Mouse (Mus musculus) stomach, embryonic 15.5 days (tissue): ENCODE data around the gene Cpped1. TPM values are rescaled to one million over a fixed set of nuclear protein-coding genes. Genes with fewer than 3 reads are reported as not detected.

ENCODE experiments used
- ATAC-seq: fragments of 200-750 bp; cut with Nextera tagmentation; 2 replicates; pipeline ENCODE4 v1.8.0; 2017; ENCODE audit warnings: low read depth, moderate number of reproducible peaks, moderate TSS enrichment; ENCODE audit not compliant: insufficient read depth, low FRiP score
- H3K27ac ChIP-seq: fragments of 300-500 bp; sonication (generic); 2 replicates; pipeline ENCODE4 v1.5.1; 2015; ENCODE audit warnings: mild to moderate bottlenecking, inconsistent platforms
- H3K27me3 ChIP-seq: fragments of 300-500 bp; sonication (generic); replicated peaks from 2 replicates; pipeline ENCODE4 v1.6.1; 2015; ENCODE audit warnings: inconsistent platforms
- H3K36me3 ChIP-seq: fragments of 300-500 bp; sonication (generic); 2 replicates; pipeline ENCODE4 v1.6.1; 2015; ENCODE audit warnings: inconsistent platforms
- H3K4me1 ChIP-seq: fragments of 300-500 bp; sonication (generic); 2 replicates; pipeline ENCODE4 v1.6.1; 2015; ENCODE audit warnings: inconsistent platforms
- H3K4me2 ChIP-seq: fragments of 300-500 bp; sonication (generic); 2 replicates; pipeline ENCODE4 v1.6.1; 2015; ENCODE audit warnings: mild to moderate bottlenecking, inconsistent platforms
- H3K4me3 ChIP-seq: fragments of 300-500 bp; sonication (generic); replicated peaks from 2 replicates; pipeline ENCODE4 v1.5.1; 2015; ENCODE audit warnings: inconsistent platforms
- H3K9ac ChIP-seq: fragments of 300-500 bp; sonication (generic); 2 replicates; pipeline ENCODE4 v1.6.1; 2015; ENCODE audit warnings: inconsistent platforms
- H3K9me3 ChIP-seq: fragments of 300-500 bp; sonication (generic); 2 replicates; pipeline ENCODE4 v1.6.1; 2016; ENCODE audit warnings: inconsistent platforms
- WGBS: fragments of 180-500 bp; shearing (Covaris S2); methylation state at CpG from one replicate; pipeline ENCODE4 v1.1.7; 2015; 5-methylcytosine and 5-hydroxymethylcytosine counted together
- polyA plus RNA-seq: library from polyadenylated mRNA; unstranded; fragments of >200 nt; fragmentation: Nextera tagmentation; extraction: Ambion mirVana; gene quantifications from 2 replicates; pipeline ENCODE4 v1.2.1, GENCODE M21; 2015

The Cpped1 gene
- polyA plus RNA-seq, 1 experiment from 2014 or later, result 20.8 TPM

GRCm38 (mm10) chr16:11790476-11790875 lies 118.8 kb downstream of the Cpped1 start:
- H3K9ac ChIP-seq, result no peak overlapping the region
- 92% methylated on average over 3 of the region's 3 CpGs for WGBS
- H3K27ac ChIP-seq, result no peak overlapping the region
- H3K4me3 ChIP-seq, result no peak overlapping the region
- H3K36me3 ChIP-seq, result no peaks in the 10 kb centered on the region
- no peaks in the 10 kb centered on the region for H3K4me1 ChIP-seq
- H3K9me3 ChIP-seq, result no peaks in the 10 kb centered on the region
- H3K27me3 ChIP-seq, result no peaks in the 10 kb centered on the region
- ATAC-seq, result no peak
- no peak overlapping the region for H3K4me2 ChIP-seq

GRCm38 (mm10) chr16:11785806-11786205 lies 123.4 kb downstream of the Cpped1 start:
- H3K9me3 ChIP-seq, result no peaks in the 10 kb centered on the region
- no peak overlapping the region for H3K9ac ChIP-seq
- H3K4me1 ChIP-seq, result no peaks in the 10 kb centered on the region
- H3K27ac ChIP-seq, result no peak overlapping the region
- H3K4me2 ChIP-seq, result no peak overlapping the region
- no peak for ATAC-seq
- H3K4me3 ChIP-seq, result no peak overlapping the region
- no peaks in the 10 kb centered on the region for H3K36me3 ChIP-seq
- WGBS, result 65% methylated on average over 4 of the region's 4 CpGs
- no peaks in the 10 kb centered on the region for H3K27me3 ChIP-seq

- Histone ChIP-seq H3K4me3 (no peak overlapping the region), H3K9ac (no peak overlapping the region), H3K4me2 (no peak overlapping the region), H3K4me1 (no peaks in the 10 kb centered on the region), H3K27ac (no peak overlapping the region), H3K27me3 (no peaks in the 10 kb centered on the region), H3K9me3 (no peaks in the 10 kb centered on the region), H3K36me3 (no peaks in the 10 kb centered on the region)
- no peak for ATAC-seq
- WGBS, result 62% methylated on average over 4 of the region's 4 CpGs
These were observed 124.9 kb downstream of the Cpped1 start for GRCm38 (mm10) chr16:11784354-11784753.

- Histone ChIP-seq H3K36me3 (no peaks in the 10 kb centered on the region), H3K9ac (no peak overlapping the region), H3K9me3 (no peaks in the 10 kb centered on the region), H3K27ac (no peak overlapping the region), H3K4me2 (no peak overlapping the region), H3K4me1 (no peaks in the 10 kb centered on the region), H3K4me3 (no peak overlapping the region), H3K27me3 (no peaks in the 10 kb centered on the region)
- no peak for ATAC-seq
These were observed 125.9 kb downstream of the Cpped1 start for GRCm38 (mm10) chr16:11783337-11783736.

GRCm38 (mm10) chr16:11782082-11782481 lies 127.2 kb downstream of the Cpped1 start:
- H3K27ac ChIP-seq, result no peak overlapping the region
- ATAC-seq, result peak; percentile 80

GRCm38 (mm10) chr16:11778715-11779460 lies 130.4 kb downstream of the Cpped1 start:
- no peaks in the 10 kb centered on the region for H3K4me1 ChIP-seq
- no peak overlapping the region for H3K4me2 ChIP-seq
- H3K9ac ChIP-seq, result no peak overlapping the region
- 83% methylated on average over 9 of the region's 9 CpGs for WGBS
- ATAC-seq, result no peak
- H3K27ac ChIP-seq, result no peak overlapping the region
- no peaks in the 10 kb centered on the region for H3K27me3 ChIP-seq
- H3K4me3 ChIP-seq, result no peak overlapping the region
- no peaks in the 10 kb centered on the region for H3K36me3 ChIP-seq
- no peaks in the 10 kb centered on the region for H3K9me3 ChIP-seq

More at GRCm38 (mm10) chr16:11782082-11782481, 127.2 kb downstream of the Cpped1 start:
- Histone ChIP-seq H3K4me1 (no peaks in the 10 kb centered on the region), H3K9me3 (no peaks in the 10 kb centered on the region), H3K36me3 (no peaks in the 10 kb centered on the region), H3K4me2 (no peak overlapping the region), H3K9ac (no peak overlapping the region), H3K4me3 (no peak overlapping the region), H3K27me3 (no peaks in the 10 kb centered on the region)
- WGBS, result 9% methylated on average over 2 of the region's 2 CpGs

- Histone ChIP-seq H3K4me1 (no peaks in the 10 kb centered on the region), H3K27ac (no peak overlapping the region), H3K9me3 (no peaks in the 10 kb centered on the region), H3K9ac (no peak overlapping the region), H3K4me2 (no peak overlapping the region), H3K4me3 (no peak overlapping the region), H3K27me3 (no peaks in the 10 kb centered on the region), H3K36me3 (no peaks in the 10 kb centered on the region)
- 61% methylated on average over 5 of the region's 5 CpGs for WGBS
- no peak for ATAC-seq
These were observed 131.1 kb downstream of the Cpped1 start for GRCm38 (mm10) chr16:11778191-11778590.

- no peak for ATAC-seq
- Histone ChIP-seq H3K4me2 (no peak overlapping the region), H3K4me1 (no peaks in the 10 kb centered on the region)
These were observed 132.7 kb downstream of the Cpped1 start for GRCm38 (mm10) chr16:11776528-11776927.

GRCm38 (mm10) chr16:11774321-11774720 lies 134.9 kb downstream of the Cpped1 start:
- no peaks in the 10 kb centered on the region for H3K36me3 ChIP-seq
- H3K27me3 ChIP-seq, result no peaks in the 10 kb centered on the region
- WGBS, result 74% methylated on average over 1 of the region's 1 CpGs
- no peak overlapping the region for H3K4me3 ChIP-seq
- H3K9ac ChIP-seq, result no peak overlapping the region
- no peak overlapping the region for H3K27ac ChIP-seq
- no peak overlapping the region for H3K4me2 ChIP-seq
- H3K4me1 ChIP-seq, result no peaks in the 10 kb centered on the region
- ATAC-seq, result no peak
- H3K9me3 ChIP-seq, result no peaks in the 10 kb centered on the region

More at GRCm38 (mm10) chr16:11776528-11776927, 132.7 kb downstream of the Cpped1 start:
- WGBS, result 61% methylated on average over 3 of the region's 3 CpGs
- Histone ChIP-seq H3K9me3 (no peaks in the 10 kb centered on the region), H3K4me3 (no peak overlapping the region), H3K27ac (no peak overlapping the region; the same call in 1 of the 2 replicates), H3K36me3 (no peaks in the 10 kb centered on the region), H3K9ac (no peak overlapping the region), H3K27me3 (no peaks in the 10 kb centered on the region)

GRCm38 (mm10) chr16:11772318-11772717 lies 136.9 kb downstream of the Cpped1 start:
- H3K9ac ChIP-seq, result no peak overlapping the region
- H3K9me3 ChIP-seq, result no peaks in the 10 kb centered on the region
- H3K36me3 ChIP-seq, result no peaks in the 10 kb centered on the region
- H3K27ac ChIP-seq, result no peak overlapping the region
- no peaks in the 10 kb centered on the region for H3K27me3 ChIP-seq
- ATAC-seq, result no peak
- H3K4me2 ChIP-seq, result no peak overlapping the region
- 65% methylated on average over 2 of the region's 2 CpGs for WGBS
- no peaks in the 10 kb centered on the region for H3K4me1 ChIP-seq
- H3K4me3 ChIP-seq, result no peak overlapping the region

GRCm38 (mm10) chr16:11757951-11758350 lies 151.3 kb downstream of the Cpped1 start:
- Histone ChIP-seq H3K36me3 (0 out of 2 replicates have a peak, but pooled peaks cover 3% of the 10 kb centered on the region), H3K9ac (no peak overlapping the region), H3K4me3 (no peak overlapping the region), H3K4me1 (no peaks in the 10 kb centered on the region), H3K9me3 (no peaks in the 10 kb centered on the region), H3K27ac (no peak overlapping the region), H3K27me3 (no peaks in the 10 kb centered on the region), H3K4me2 (no peak overlapping the region)
- ATAC-seq, result no peak
- 85% methylated on average over 7 of the region's 7 CpGs for WGBS

GRCm38 (mm10) chr16:11757471-11757870 lies 151.8 kb downstream of the Cpped1 start:
- WGBS, result 86% methylated on average over 8 of the region's 8 CpGs
- no peak for ATAC-seq

More at GRCm38 (mm10) chr16:11757471-11757870, 151.8 kb downstream of the Cpped1 start:
- Histone ChIP-seq H3K4me3 (no peak overlapping the region), H3K27me3 (no peaks in the 10 kb centered on the region), H3K9ac (no peak overlapping the region), H3K9me3 (no peaks in the 10 kb centered on the region), H3K4me1 (no peaks in the 10 kb centered on the region), H3K27ac (no peak overlapping the region), H3K4me2 (no peak overlapping the region), H3K36me3 (0 out of 2 replicates have a peak, but pooled peaks cover 3% of the 10 kb centered on the region)
